Mouse (Mus musculus) heart, embryonic 15.5 days (tissue): ENCODE data around the gene Vps29. TPM values are rescaled to one million over a fixed set of nuclear protein-coding genes. Genes with fewer than 3 reads are reported as not detected.

Experiments used
- ATAC-seq: fragments of 200-750 bp; cut with Nextera tagmentation; replicated peaks from 2 replicates; pipeline ENCODE4 v1.8.0; 2017; ENCODE audit warnings: low read depth, moderate TSS enrichment; ENCODE audit not compliant: insufficient number of reproducible peaks, insufficient read depth, low FRiP score
- H3K27ac ChIP-seq: fragments of 300-500 bp; sonication (generic); 2 replicates; pipeline ENCODE4 v1.5.1; 2015; ENCODE audit warnings: mild to moderate bottlenecking, inconsistent platforms
- H3K27me3 ChIP-seq: fragments of 300-500 bp; sonication (generic); 2 replicates; pipeline ENCODE4 v1.6.1; 2015; ENCODE audit warnings: inconsistent platforms
- H3K36me3 ChIP-seq: fragments of 300-500 bp; sonication (generic); 2 replicates; pipeline ENCODE4 v1.6.1; 2015; ENCODE audit warnings: mild to moderate bottlenecking, inconsistent platforms
- H3K4me1 ChIP-seq: fragments of 300-500 bp; sonication (generic); replicated peaks from 2 replicates; pipeline ENCODE4 v1.6.1; 2015; ENCODE audit warnings: inconsistent platforms
- H3K4me2 ChIP-seq: fragments of 300-500 bp; sonication (generic); 2 replicates; pipeline ENCODE4 v1.6.1; 2015; ENCODE audit warnings: inconsistent platforms, mild to moderate bottlenecking, moderate library complexity
- H3K4me3 ChIP-seq: fragments of 300-500 bp; sonication (generic); 2 replicates; pipeline ENCODE4 v1.5.1; 2015; ENCODE audit warnings: mild to moderate bottlenecking, inconsistent platforms
- H3K9ac ChIP-seq: fragments of 300-500 bp; sonication (generic); 2 replicates; pipeline ENCODE4 v1.6.1; 2015; ENCODE audit warnings: mild to moderate bottlenecking, inconsistent platforms
- H3K9me3 ChIP-seq: fragments of 300-500 bp; sonication (generic); replicated peaks from 2 replicates; pipeline ENCODE4 v1.6.1; 2016; ENCODE audit warnings: inconsistent platforms
- WGBS: fragments of 180-500 bp; shearing (Covaris S2); methylation state at CpG from one replicate; pipeline ENCODE4 v1.1.7; 2015; ENCODE audit warnings: mixed read lengths; 5-methylcytosine and 5-hydroxymethylcytosine counted together
- polyA plus RNA-seq: library from polyadenylated mRNA; unstranded; fragments of >200 nt; fragmentation: Nextera tagmentation; extraction: Ambion mirVana; gene quantifications from 2 replicates; pipeline ENCODE4 v1.2.1, GENCODE M21; 2015

Gene Vps29
- polyA plus RNA-seq, 1 experiment from 2014 or later: 206 TPM

DNA sequence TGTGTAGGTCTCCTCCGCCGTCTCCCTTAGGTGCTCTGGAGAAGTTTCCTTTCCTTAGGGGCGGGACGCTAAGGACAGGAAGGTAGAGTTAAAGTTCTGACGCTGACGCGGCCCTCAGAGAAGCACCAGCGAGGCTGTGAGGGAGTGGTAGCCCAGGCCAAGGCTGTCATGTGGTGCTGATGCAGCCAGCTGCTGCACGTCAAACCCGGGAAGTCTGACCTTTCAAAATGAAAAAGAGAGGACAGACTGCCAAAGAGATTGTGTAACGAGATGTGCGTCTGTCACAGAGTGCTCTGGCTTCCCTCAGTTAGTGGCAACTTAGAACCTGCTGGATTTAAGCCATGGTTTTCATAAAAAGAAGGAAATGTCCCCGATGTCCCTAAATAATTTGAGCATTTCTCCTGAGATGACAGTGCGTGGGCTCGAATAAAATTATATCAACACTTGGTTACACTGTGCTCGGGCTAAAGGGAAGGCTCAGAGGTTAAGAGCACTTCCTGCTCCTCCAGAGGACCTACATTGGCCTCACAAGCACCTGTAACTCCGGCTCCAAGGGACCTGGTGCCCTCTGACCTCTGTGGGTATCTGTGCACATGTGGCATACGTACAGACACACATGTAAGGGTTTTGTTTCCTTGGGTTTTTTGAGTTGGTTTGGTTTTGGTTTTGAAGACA is 46.6 kb downstream of the Vps29 start:
- peaks cover 33% of the 10 kb centered on the region for H3K36me3 ChIP-seq

DNA sequence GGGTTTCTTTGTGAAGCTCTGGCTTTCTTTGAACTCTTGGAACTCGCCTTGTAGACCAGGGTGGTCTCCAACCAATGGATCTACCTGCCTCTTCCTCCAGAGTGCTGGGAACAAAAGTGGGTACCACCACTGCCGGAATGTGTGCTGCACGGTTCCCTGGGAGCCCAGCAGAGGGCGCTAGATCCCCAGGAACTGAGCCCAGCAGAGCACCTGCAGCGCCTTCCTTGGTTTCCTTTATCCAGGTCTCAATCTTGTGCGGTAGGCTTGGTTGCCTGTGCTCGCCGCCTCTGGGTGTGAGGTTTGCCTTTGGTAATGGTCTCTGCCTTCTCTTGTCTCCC is 47.1 kb downstream of the Vps29 start:
- no peak overlapping the region for H3K4me2 ChIP-seq
- no peak overlapping the region for H3K9ac ChIP-seq
- peaks cover 38% of the 10 kb centered on the region for H3K36me3 ChIP-seq
- no peaks in the 10 kb centered on the region for H3K27me3 ChIP-seq
- H3K9me3 ChIP-seq: no peaks in the 10 kb centered on the region
- ATAC-seq: no peak
- peaks cover 39% of the 10 kb centered on the region for H3K4me1 ChIP-seq
- H3K27ac ChIP-seq: no peak overlapping the region
- H3K4me3 ChIP-seq: no peak overlapping the region
- WGBS: 25% methylated on average over 8 of the region's 8 CpGs

More for the DNA sequence above, 46.6 kb downstream of the Vps29 start:
- WGBS: 51% methylated on average over 18 of the region's 18 CpGs
- H3K27ac ChIP-seq: peak overlapping the region; percentile 53
- H3K27me3 ChIP-seq: no peaks in the 10 kb centered on the region
- H3K9me3 ChIP-seq: no peaks in the 10 kb centered on the region
- H3K4me2 ChIP-seq: no peak overlapping the region
- H3K9ac ChIP-seq: no peak overlapping the region
- ATAC-seq: 0 out of 2 replicates have a peak, but pooled peaks have one; percentile 24
- H3K4me3 ChIP-seq: no peak overlapping the region
- H3K4me1 ChIP-seq: peaks cover 39% of the 10 kb centered on the region

DNA sequence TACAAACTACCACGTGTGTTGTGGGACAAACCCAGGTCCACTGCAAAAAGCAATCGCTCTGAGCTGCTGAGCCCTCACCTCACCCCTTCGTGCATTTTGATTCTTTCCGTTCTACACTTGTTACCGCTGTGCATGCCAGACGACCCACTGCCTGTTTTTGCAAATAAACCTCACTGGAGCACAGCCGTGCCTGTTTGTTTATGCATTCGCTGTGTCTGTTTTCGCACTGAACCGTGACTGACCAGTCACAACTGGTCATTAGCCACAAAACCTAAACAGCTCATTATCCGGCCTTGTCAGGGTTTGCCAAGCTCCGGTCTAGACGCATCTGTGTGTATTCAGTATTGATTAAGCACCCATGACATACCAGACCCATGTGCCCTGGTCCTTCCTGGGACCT is 48.0 kb downstream of the Vps29 start:
- H3K9ac ChIP-seq: no peak overlapping the region
- peak overlapping the region; percentile 66 for H3K27ac ChIP-seq
- H3K36me3 ChIP-seq: peaks cover 47% of the 10 kb centered on the region

DNA sequence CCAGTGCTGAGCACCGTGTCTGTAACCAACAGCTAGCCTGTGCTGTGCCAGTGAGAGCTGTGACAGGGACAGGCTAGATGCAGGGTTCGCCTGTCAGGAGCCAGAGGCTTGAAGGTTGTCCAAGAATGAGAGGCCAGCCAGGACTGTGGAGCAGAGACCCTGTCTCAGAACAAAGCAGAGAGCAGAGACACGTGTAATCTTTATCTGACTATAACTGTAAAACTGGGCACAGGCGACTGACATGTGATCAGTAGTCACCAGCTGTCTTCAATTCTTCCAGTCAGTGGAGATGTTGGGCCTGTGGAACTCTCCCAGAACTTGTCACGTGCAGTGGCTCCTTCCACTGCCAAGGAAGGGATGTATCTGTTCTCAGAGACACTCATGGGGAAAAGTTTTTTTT is 48.6 kb downstream of the Vps29 start:
- no peak overlapping the region for H3K4me2 ChIP-seq
- no peak overlapping the region for H3K9ac ChIP-seq
- H3K4me3 ChIP-seq: no peak overlapping the region
- H3K27ac ChIP-seq: peak overlapping the region; percentile 66
- 56% methylated on average over 5 of the region's 5 CpGs for whole genome bisulfite sequencing
- no peaks in the 10 kb centered on the region for H3K9me3 ChIP-seq
- peaks cover 37% of the 10 kb centered on the region for H3K4me1 ChIP-seq
- peaks cover 51% of the 10 kb centered on the region for H3K36me3 ChIP-seq
- ATAC-seq: peak; percentile 82
- no peaks in the 10 kb centered on the region for H3K27me3 ChIP-seq

More for the DNA sequence above, 48.0 kb downstream of the Vps29 start:
- no peak for ATAC-seq
- Histone ChIP-seq H3K4me1 (peaks cover 37% of the 10 kb centered on the region), H3K4me2 (no peak overlapping the region), H3K27me3 (no peaks in the 10 kb centered on the region), H3K9me3 (no peaks in the 10 kb centered on the region), H3K4me3 (no peak overlapping the region)
- 85% methylated on average over 13 of the region's 13 CpGs for WGBS

DNA sequence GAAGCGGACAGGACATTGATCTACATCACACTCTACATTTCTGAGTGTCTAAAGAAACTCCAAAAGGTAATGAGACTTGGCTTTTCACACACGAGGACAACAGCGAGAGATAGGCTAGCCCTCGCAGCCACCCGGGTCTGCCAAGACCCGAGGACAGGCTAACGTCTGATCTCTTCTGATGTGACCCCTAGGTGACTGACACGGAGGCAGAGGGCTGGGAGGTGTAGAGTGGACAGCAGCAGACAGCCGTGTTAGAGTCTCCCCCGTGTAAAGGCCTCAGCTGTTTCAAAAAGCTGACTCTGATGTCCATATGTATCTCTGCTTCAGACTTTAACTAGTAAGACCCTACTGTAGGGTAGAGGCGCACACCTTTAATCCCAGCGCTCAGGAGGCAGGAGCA is 49.2 kb downstream of the Vps29 start:
- WGBS: 89% methylated on average over 12 of the region's 12 CpGs
- Histone ChIP-seq H3K4me2 (no peak overlapping the region), H3K4me3 (no peak overlapping the region), H3K9me3 (no peaks in the 10 kb centered on the region), H3K36me3 (peaks cover 52% of the 10 kb centered on the region), H3K27ac (peak overlapping the region; percentile 66), H3K27me3 (no peaks in the 10 kb centered on the region), H3K4me1 (peaks cover 35% of the 10 kb centered on the region), H3K9ac (no peak overlapping the region)
- ATAC-seq: no peak

DNA sequence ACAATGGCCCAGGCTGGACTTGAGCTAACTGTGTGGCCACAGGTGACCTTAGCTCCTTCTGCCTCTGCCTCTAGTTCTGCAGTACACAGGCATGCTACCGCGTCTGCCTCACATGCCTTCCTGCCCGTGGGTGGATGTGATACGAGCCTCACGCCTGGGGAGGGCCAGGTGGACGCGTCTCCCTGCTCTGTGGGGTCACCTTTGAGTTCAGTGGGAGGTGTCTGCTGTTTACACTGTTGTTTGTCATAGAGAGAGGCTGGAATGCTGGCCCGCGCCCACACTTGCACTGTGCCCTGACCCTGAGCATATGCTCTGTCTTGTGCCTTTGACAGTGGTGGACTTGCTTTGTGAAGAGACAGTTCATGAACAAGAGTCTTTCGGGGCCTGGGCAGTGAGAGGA is 51.4 kb downstream of the Vps29 start:
- ATAC-seq: no peak
- Histone ChIP-seq H3K4me1 (peaks cover 20% of the 10 kb centered on the region), H3K36me3 (peaks cover 50% of the 10 kb centered on the region), H3K9ac (no peak overlapping the region), H3K27me3 (no peaks in the 10 kb centered on the region), H3K27ac (no peak overlapping the region), H3K4me2 (no peak overlapping the region), H3K4me3 (no peak overlapping the region), H3K9me3 (no peaks in the 10 kb centered on the region)
- 93% methylated on average over 10 of the region's 10 CpGs for WGBS

DNA sequence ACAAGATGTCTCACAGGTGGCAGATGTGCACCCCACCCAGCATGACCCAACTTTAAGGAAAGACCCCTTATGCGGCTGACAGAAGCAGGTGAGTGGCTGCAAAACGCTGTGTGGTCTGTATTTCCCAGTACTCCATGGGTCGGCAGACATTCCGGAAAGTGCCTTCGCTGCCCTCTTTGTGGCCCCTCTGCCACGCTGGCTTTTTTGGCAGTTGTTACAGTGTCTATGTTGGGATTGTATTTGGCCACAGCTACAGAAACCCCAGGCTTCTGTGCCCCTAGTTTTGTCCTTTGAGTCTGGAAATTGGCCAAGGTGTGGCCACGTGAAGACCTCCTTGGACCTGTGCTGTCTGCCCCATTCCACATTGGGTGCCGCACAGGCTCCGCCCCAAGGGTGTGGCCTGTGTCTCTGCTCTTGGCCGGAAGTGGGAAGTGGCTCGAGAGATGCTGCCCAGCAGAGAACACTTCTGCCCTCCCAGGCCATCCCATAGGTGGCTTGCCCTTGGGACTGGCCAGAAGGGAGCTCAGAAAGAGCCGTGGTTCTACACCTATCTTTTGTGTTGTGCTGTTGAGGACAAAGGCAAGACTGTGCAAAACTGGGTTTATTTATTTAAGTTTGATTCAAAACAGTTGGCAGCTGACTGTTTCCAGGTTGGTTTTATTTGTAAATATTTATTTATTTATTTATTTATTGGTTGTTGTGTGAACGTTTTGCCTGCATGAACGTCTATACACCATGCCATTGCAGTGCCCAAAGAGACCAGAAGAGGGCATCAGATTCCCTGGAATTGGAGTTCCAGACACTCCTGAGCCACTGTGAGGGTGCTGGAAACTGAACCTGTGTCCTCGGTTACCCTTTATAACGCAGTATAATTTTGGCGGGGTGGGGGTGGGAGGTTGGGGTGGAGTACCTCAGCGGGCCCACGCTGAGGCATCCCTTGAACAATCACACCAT is 55.8 kb downstream of the Vps29 start:
- ATAC-seq: no peak
- 85% methylated on average over 19 of the region's 19 CpGs for whole genome bisulfite sequencing
- Histone ChIP-seq H3K4me1 (no peaks in the 10 kb centered on the region), H3K9me3 (no peaks in the 10 kb centered on the region), H3K9ac (no peak overlapping the region), H3K27ac (no peak overlapping the region), H3K4me2 (no peak overlapping the region), H3K4me3 (no peak overlapping the region), H3K36me3 (peaks cover 30% of the 10 kb centered on the region), H3K27me3 (no peaks in the 10 kb centered on the region)

DNA sequence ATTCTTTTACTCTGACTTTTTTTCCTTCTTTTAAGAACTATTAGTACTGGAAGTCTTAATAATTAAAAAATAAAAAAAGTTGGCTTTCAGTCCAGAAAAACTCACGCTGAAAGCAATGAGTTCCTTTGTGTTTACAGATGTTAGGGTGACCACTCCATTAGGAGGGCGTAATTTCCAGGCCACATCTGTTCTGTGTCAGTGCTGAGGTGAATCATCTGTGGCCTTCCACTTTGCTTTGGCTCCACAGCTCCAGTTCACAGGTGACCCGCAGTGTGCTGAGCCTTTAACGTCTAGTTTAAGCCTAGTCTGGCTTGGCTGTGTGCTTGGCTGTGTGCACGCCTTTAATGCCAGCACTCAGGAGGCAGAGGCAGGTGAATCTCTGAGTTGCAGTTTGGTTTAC is 57.7 kb downstream of the Vps29 start:
- Histone ChIP-seq H3K9me3 (no peaks in the 10 kb centered on the region), H3K4me2 (no peak overlapping the region), H3K4me3 (no peak overlapping the region), H3K4me1 (no peaks in the 10 kb centered on the region), H3K27ac (no peak overlapping the region), H3K27me3 (no peaks in the 10 kb centered on the region), H3K36me3 (peaks cover 11% of the 10 kb centered on the region), H3K9ac (no peak overlapping the region)
- no peak for ATAC-seq
- 71% methylated on average over 5 of the region's 5 CpGs for WGBS

DNA sequence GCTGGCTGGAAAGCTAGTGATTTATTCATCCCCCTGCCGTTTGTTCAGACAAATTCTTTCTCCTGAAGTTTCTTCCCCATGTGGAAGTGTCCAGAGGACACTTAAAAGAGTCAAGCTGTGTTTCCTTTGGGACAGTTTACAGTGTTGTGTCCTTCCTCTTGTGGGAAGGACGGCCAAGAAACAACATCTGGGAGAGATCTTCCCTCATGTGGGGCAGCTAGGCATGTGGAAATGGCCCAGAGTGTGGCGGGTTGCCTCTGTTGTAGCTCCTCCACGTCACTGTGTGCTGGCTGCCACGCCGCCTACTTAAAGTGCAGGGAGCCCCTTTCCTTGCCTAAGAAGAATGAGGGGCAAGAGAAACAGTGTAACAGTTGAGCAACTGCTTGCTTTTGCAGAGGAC is 58.7 kb downstream of the Vps29 start:
- WGBS: 56% methylated on average over 6 of the region's 6 CpGs
- H3K27ac ChIP-seq: no peak overlapping the region
- no peak for ATAC-seq
- H3K4me2 ChIP-seq: no peak overlapping the region
- no peak overlapping the region for H3K4me3 ChIP-seq
- H3K9ac ChIP-seq: no peak overlapping the region
- H3K9me3 ChIP-seq: no peaks in the 10 kb centered on the region
- no peaks in the 10 kb centered on the region for H3K27me3 ChIP-seq
- peaks cover 3% of the 10 kb centered on the region; the same call in 1 of the 2 replicates for H3K36me3 ChIP-seq
- no peaks in the 10 kb centered on the region for H3K4me1 ChIP-seq

DNA sequence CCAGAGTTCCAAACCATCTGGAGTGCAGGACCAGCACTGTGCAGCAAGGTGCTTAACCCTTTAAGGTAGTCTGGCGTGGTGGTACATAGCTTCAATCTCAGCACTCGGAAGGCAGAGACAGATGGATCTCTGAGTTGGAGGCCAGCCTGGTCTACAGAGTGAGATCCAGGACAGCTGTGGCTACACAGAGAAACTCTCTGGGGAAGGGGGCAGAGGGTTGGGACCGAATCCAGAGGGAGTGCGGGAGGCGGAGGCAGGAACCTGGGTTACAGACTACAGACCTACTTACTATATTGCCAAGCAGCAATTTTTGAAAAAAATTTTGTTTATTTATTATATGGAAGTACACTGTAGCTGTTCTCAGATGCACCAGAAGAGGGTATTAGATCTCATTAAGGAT is 60.2 kb downstream of the Vps29 start:
- 89% methylated on average over 5 of the region's 5 CpGs for WGBS
- 0 out of 2 replicates have a peak, but pooled peaks cover 3% of the 10 kb centered on the region for H3K36me3 ChIP-seq
- H3K4me3 ChIP-seq: no peak overlapping the region

More for the DNA sequence above, 60.2 kb downstream of the Vps29 start:
- ATAC-seq: no peak
- H3K27me3 ChIP-seq: no peaks in the 10 kb centered on the region
- no peak overlapping the region for H3K9ac ChIP-seq
- no peaks in the 10 kb centered on the region for H3K4me1 ChIP-seq
- no peak overlapping the region for H3K27ac ChIP-seq
- H3K9me3 ChIP-seq: no peaks in the 10 kb centered on the region
- no peak overlapping the region for H3K4me2 ChIP-seq
